Mouse (Mus musculus) lung, embryonic 16.5 days (tissue): Measurements from ENCODE around the gene 2010111I01Rik. TPM values are rescaled to one million over a fixed set of nuclear protein-coding genes. Genes with fewer than 3 reads are reported as not detected.
A peak's percentile ranks its signal among the peaks of the same experiment; 100 is the strongest.
"Not testable (repeated sequence)": the region's sequence is repeated elsewhere in the genome, so short reads cannot be mapped to it uniquely, and the experiment has no call there.

Experiments
- ATAC-seq: fragments of 200-750 bp; cut with Nextera tagmentation; 2 replicates; pipeline ENCODE4 v1.8.0; 2017; ENCODE audit warnings: low read depth, mild to moderate bottlenecking, moderate library complexity
- H3K27ac ChIP-seq: fragments of 300-500 bp; sonication (generic); 2 replicates; pipeline ENCODE4 v1.5.1; 2014; ENCODE audit warnings: mild to moderate bottlenecking, control low read depth, low read length
- H3K27me3 ChIP-seq: fragments of 300-500 bp; sonication (generic); 2 replicates; pipeline ENCODE4 v1.6.1; 2014; ENCODE audit warnings: low read depth, low read length, mixed read lengths; ENCODE audit not compliant: control insufficient read depth, insufficient read depth
- H3K36me3 ChIP-seq: fragments of 300-500 bp; sonication (generic); 2 replicates; pipeline ENCODE4 v1.6.1; 2014; ENCODE audit warnings: low read length; ENCODE audit not compliant: control insufficient read depth, insufficient read depth
- H3K4me1 ChIP-seq: fragments of 300-500 bp; sonication (generic); replicated peaks from 2 replicates; pipeline ENCODE4 v1.6.1; 2014; ENCODE audit warnings: low read length, mixed read lengths; ENCODE audit not compliant: control insufficient read depth, insufficient read depth
- H3K4me2 ChIP-seq: fragments of 300-500 bp; sonication (generic); 2 replicates; pipeline ENCODE4 v1.6.1; 2014; ENCODE audit warnings: low read depth, low read length, control low read depth
- H3K4me3 ChIP-seq: fragments of 300-500 bp; sonication (generic); 2 replicates; pipeline ENCODE4 v1.5.1; 2014; ENCODE audit warnings: mild to moderate bottlenecking, low read length, control low read depth
- H3K9ac ChIP-seq: fragments of 300-500 bp; sonication (generic); 2 replicates; pipeline ENCODE4 v1.6.1; 2014; ENCODE audit warnings: low read length, control low read depth
- H3K9me3 ChIP-seq: fragments of 300-500 bp; sonication (generic); 2 replicates; pipeline ENCODE4 v1.6.1; 2016; ENCODE audit warnings: low read length; ENCODE audit not compliant: control insufficient read depth
- WGBS: fragments of 180-500 bp; shearing (Covaris S2); extraction: QIAGEN DNeasy Blood & Tissue Kit; methylation state at CpG from one replicate; pipeline ENCODE4 v1.1.7; 2014; 5-methylcytosine and 5-hydroxymethylcytosine counted together
- polyA plus RNA-seq: library from polyadenylated mRNA; unstranded; fragments of >200 nt; fragmentation: Nextera tagmentation; extraction: Ambion mirVana; gene quantifications from 2 replicates; pipeline ENCODE4 v1.2.1, GENCODE M21; 2015

Gene 2010111I01Rik
- polyA plus RNA-seq, 1 experiment from 2014 or later: 129 TPM

DNA sequence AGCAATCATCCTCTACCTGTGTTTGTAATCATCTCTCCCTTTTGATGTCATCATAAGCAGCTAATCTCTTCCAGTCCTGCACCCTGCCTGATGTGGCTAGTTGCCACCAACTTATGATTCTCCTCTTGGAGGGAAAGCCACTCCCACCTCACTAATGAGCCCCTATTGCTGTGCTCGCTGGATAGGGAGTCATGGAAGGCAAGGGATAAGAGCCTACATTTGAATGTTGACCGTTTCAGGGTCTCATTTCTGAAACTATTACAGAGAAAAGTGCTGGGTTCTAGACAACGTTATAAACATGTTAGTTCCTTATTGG lies 109.9 kb downstream of the 2010111I01Rik start:
- Histone ChIP-seq H3K27me3 (no peaks in the 10 kb centered on the region), H3K4me1 (peaks cover 24% of the 10 kb centered on the region), H3K4me2 (no peak overlapping the region), H3K4me3 (no peak overlapping the region), H3K27ac (peak overlapping the region; percentile 56), H3K9me3 (no peaks in the 10 kb centered on the region), H3K36me3 (no peaks in the 10 kb centered on the region), H3K9ac (no peak overlapping the region)
- 44% methylated on average over 3 of the region's 3 CpGs for WGBS
- ATAC-seq: peak; percentile 51

DNA sequence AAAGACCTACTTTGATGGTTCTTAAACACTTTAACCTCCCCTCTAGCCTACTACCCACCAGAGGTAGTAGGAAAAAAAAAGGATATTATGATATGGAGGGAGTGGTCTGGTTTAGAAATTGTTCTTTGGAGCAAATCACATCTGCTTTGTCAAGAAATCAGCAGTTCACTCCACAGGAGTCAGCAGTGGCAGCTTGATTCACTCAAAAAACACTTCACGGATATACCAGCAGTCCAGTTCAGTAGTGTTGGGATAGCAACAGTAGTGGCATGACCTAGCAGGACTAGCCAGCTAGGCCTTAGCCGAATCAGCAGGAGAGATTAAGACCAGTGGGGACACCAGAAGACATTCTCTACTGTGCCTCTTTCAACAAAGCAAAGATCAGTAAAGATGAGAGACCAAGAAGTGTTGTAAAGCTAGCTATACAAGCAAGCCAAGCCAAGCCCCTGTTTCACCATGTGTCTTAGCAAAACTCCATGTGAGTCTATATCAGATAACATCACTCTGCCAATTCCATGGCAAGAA lies 110.7 kb downstream of the 2010111I01Rik start:
- Histone ChIP-seq H3K9ac (no peak overlapping the region), H3K4me3 (no peak overlapping the region), H3K4me1 (peaks cover 24% of the 10 kb centered on the region), H3K27me3 (no peaks in the 10 kb centered on the region), H3K9me3 (no peaks in the 10 kb centered on the region), H3K4me2 (no peak overlapping the region), H3K27ac (no peak overlapping the region), H3K36me3 (no peaks in the 10 kb centered on the region)
- ATAC-seq: no peak
- 74% methylated on average over 2 of the region's 2 CpGs for WGBS

DNA sequence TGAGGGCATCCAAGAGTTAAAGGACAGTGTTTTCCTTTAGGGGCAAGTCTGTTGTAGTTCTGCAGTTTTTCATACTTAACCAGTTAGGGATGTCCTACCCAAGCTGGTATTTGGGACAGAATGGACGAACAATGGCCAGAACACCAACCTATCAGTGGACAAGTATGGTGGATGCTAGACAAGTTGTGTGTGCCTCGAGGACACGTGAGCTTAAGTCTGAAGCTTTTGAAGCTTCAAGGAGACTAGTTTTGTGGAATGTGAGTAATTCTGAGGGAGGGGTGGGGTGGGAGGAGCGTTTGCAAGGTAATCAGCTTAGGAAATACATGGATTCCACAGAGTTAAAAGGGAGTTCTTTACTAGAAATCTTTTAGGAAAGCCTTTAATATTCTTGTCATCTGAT lies 115.5 kb downstream of the 2010111I01Rik start:
- H3K9ac ChIP-seq: no peak overlapping the region
- H3K9me3 ChIP-seq: no peaks in the 10 kb centered on the region
- 42% methylated on average over 4 of the region's 4 CpGs for whole genome bisulfite sequencing
- no peaks in the 10 kb centered on the region for H3K27me3 ChIP-seq
- H3K27ac ChIP-seq: no peak overlapping the region
- peaks cover 3% of the 10 kb centered on the region; the same call in 1 of the 2 replicates for H3K4me1 ChIP-seq
- H3K4me2 ChIP-seq: no peak overlapping the region
- H3K36me3 ChIP-seq: no peaks in the 10 kb centered on the region
- no peak for ATAC-seq
- H3K4me3 ChIP-seq: no peak overlapping the region

DNA sequence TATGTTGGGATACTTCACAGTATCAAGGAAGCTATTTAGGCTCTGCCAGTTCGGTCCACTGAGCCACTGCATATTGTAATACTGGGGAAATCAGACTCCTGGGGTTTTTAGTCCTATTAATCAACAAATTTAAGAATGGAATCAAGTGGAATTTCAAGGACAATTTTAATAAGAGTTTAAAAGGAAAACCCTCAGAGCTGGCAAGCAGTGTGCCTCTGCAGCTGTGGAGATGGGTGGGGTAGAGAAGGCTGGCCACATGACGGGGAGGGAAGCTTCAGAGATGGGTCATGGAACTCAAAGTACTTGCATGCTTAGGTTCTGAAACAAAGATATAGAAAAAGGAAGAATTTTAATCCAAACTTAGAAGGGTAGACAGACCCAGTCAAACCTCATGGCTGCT lies 116.1 kb downstream of the 2010111I01Rik start:
- H3K9ac ChIP-seq: no peak overlapping the region
- H3K4me1 ChIP-seq: peaks cover 3% of the 10 kb centered on the region; the same call in 1 of the 2 replicates
- H3K27ac ChIP-seq: no peak overlapping the region
- ATAC-seq: no peak
- H3K4me2 ChIP-seq: no peak overlapping the region
- H3K4me3 ChIP-seq: no peak overlapping the region
- no peaks in the 10 kb centered on the region for H3K27me3 ChIP-seq
- no peaks in the 10 kb centered on the region for H3K36me3 ChIP-seq
- H3K9me3 ChIP-seq: no peaks in the 10 kb centered on the region
- WGBS: 73% methylated on average over 2 of the region's 2 CpGs

DNA sequence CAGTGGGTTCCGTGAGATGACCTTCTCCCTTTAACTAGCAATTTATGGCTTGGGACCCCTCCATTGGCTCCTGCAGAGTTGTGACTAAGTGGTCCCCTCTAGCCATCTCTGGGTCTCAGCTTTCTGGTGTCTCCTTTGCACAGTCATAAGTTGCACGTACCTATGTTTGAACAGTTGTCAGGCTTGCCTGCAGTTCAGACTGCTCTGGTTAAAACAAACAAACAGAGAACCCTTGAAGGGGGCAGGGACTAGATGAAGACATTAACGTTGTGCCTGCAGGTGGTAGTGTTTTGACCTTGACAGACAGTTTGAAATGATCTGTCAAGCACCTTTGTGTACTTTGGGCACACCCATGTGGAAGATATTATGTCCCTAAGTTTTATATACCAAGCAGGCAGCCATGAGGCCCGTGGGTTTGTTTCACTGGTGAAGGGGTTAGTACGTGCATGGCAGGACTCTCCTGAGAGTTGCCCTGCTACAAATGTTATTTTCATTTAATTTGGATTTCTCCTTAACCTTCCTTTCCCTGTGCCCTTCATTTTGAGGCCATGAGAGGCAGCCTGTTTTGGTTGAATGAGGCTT lies 118.0 kb downstream of the 2010111I01Rik start:
- ATAC-seq: peak; percentile 93
- peaks cover 3% of the 10 kb centered on the region; the same call in 1 of the 2 replicates for H3K4me1 ChIP-seq
- WGBS: 40% methylated on average over 5 of the region's 5 CpGs
- no peak overlapping the region for H3K4me2 ChIP-seq
- H3K9me3 ChIP-seq: no peaks in the 10 kb centered on the region
- H3K4me3 ChIP-seq: no peak overlapping the region
- H3K27me3 ChIP-seq: no peaks in the 10 kb centered on the region
- H3K27ac ChIP-seq: peak overlapping the region; percentile 73
- no peaks in the 10 kb centered on the region for H3K36me3 ChIP-seq
- no peak overlapping the region for H3K9ac ChIP-seq

DNA sequence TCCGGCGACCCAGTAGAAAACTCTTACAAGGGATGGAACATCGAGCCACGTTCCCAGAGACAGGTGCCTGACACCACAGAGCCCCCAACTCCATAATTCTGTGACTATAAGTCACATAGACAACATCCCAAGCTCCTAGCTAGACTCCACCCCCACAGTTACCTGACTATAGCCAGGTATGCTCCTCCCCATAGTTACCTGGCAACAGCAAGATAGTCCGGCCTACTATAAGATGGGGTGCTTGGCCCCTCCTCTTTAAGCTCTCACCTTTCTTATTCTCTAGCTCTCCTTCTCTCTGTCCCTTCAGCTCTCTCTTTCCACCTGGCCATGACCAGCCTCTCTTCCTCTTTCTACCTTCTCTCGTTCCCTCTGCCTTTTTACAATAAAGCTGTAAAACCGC lies 118.4 kb downstream of the 2010111I01Rik start:
- peak overlapping the region; percentile 73 for H3K27ac ChIP-seq

DNA sequence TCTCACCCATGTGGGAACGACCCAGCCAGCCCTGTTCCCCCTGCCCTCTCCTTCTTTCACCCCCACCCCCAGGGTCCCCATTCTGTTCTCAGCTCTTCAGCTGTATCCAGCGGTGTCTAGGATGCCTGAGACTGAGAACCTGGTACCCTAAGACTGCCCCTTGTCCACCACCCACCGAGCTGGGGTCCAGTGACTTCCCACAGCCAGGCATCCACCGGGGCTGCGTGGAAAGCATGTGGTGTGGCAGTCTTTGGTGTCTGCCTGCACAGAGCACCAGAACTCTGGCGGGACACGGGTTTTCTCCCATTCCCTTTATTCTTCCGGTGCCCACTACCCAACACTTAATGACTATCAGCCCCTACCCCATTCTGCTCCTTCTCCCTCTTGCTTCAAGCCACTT lies 119.0 kb downstream of the 2010111I01Rik start:
- H3K27me3 ChIP-seq: no peaks in the 10 kb centered on the region
- H3K27ac ChIP-seq: no peak overlapping the region
- ATAC-seq: no peak
- H3K4me1 ChIP-seq: peaks cover 3% of the 10 kb centered on the region; the same call in 1 of the 2 replicates
- H3K4me3 ChIP-seq: no peak overlapping the region
- WGBS: 81% methylated on average over 8 of the region's 8 CpGs
- no peaks in the 10 kb centered on the region for H3K36me3 ChIP-seq
- no peak overlapping the region for H3K4me2 ChIP-seq
- no peaks in the 10 kb centered on the region for H3K9me3 ChIP-seq
- no peak overlapping the region for H3K9ac ChIP-seq

More for the DNA sequence above, 118.4 kb downstream of the 2010111I01Rik start:
- WGBS: 71% methylated on average over 7 of the region's 7 CpGs
- not testable (repeated sequence) for H3K4me2 ChIP-seq, H3K4me1 ChIP-seq, H3K27me3 ChIP-seq, H3K36me3 ChIP-seq, H3K4me3 ChIP-seq, H3K9me3 ChIP-seq, H3K9ac ChIP-seq
- ATAC-seq: peak; percentile 57

DNA sequence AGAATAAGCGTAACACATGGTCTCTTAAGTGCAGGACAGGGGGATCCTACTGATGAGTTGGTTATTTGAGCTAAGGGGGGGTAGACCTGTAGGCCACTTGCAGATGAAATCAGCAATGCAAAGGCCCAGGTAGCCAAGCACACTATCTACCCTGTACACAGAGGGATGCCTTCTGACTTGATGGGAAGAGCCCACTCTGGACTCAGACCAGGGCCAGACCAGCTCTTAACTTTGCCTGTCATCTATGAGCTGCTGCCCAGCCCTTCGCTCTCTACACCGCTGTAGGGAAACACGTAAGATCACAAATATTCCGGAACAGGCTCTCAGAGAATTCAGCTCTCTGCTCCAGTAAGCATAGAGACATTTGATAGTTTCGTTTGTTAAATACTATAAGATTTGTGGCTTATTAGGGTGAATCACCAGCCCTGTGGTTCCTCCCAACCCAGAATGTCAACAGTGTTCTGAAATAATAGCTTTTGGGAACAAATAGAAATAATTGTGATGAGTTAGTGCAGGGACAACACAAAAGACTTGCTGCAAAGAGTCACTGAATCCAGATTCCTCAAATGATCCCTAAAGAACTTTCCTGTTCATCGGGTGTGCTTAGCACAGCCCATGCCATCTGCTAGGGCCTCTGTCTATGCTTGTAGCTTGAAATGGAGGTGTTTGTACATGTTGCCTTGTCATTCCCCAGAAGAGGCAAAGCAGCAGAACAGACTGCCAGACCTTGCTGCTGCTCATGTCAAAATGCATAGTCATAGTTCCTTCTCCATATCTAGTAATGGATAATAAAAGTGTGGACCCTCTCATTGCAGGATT lies 123.4 kb downstream of the 2010111I01Rik start:
- 87% methylated on average over 7 of the region's 7 CpGs for WGBS
- H3K4me3 ChIP-seq: no peak overlapping the region
- H3K4me1 ChIP-seq: peaks cover 13% of the 10 kb centered on the region
- H3K4me2 ChIP-seq: no peak overlapping the region
- no peaks in the 10 kb centered on the region for H3K9me3 ChIP-seq
- H3K9ac ChIP-seq: no peak overlapping the region
- no peaks in the 10 kb centered on the region for H3K36me3 ChIP-seq
- no peak overlapping the region for H3K27ac ChIP-seq
- no peak for ATAC-seq
- no peaks in the 10 kb centered on the region for H3K27me3 ChIP-seq

DNA sequence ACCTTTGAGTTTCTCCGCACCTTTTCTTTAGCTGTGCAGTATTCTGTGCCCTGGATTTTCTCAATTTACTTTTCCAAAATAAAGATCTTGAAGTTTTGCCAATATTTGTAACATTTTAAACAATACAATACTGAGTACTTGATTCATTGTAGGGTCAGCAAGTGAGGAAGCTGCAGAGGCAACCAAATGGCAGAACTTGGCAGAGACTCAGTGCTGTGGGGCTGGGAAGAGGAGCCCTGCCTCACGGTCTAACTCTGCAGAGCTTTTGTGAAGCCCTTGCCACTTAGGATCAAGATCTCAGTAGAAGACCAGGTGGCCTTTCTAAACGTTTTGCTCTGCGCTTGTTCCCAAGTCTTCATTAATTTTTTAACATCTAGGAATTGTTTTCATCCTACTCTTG lies 124.8 kb downstream of the 2010111I01Rik start:
- no peaks in the 10 kb centered on the region for H3K27me3 ChIP-seq
- H3K4me1 ChIP-seq: peaks cover 19% of the 10 kb centered on the region
- no peak overlapping the region for H3K4me2 ChIP-seq
- no peak overlapping the region for H3K9ac ChIP-seq
- H3K27ac ChIP-seq: 0 out of 2 replicates have a peak overlapping the region, but pooled peaks have one; percentile 8
- H3K4me3 ChIP-seq: no peak overlapping the region
- ATAC-seq: peak; percentile 52; the same call in 1 of the 2 replicates
- no peaks in the 10 kb centered on the region for H3K36me3 ChIP-seq
- no peaks in the 10 kb centered on the region for H3K9me3 ChIP-seq
- 51% methylated on average over 4 of the region's 4 CpGs for WGBS
